Mouse (Mus musculus) liver, embryonic 18 days (tissue): ENCODE data around the gene Nolc1. TPM values are rescaled to one million over a fixed set of nuclear protein-coding genes. Genes with fewer than 3 reads are reported as not detected.

Experiments used
- polyA plus RNA-seq: library from polyadenylated mRNA; depleted of rRNA; stranded (reverse); fragments of >200 nt; gene quantifications from 2 replicates; pipeline ENCODE4 v1.2.3, GENCODE M21; 2012; rRNA removed

The Nolc1 gene
- polyA plus RNA-seq: 28.5 and 30.7 TPM in 2 replicates

DNA sequence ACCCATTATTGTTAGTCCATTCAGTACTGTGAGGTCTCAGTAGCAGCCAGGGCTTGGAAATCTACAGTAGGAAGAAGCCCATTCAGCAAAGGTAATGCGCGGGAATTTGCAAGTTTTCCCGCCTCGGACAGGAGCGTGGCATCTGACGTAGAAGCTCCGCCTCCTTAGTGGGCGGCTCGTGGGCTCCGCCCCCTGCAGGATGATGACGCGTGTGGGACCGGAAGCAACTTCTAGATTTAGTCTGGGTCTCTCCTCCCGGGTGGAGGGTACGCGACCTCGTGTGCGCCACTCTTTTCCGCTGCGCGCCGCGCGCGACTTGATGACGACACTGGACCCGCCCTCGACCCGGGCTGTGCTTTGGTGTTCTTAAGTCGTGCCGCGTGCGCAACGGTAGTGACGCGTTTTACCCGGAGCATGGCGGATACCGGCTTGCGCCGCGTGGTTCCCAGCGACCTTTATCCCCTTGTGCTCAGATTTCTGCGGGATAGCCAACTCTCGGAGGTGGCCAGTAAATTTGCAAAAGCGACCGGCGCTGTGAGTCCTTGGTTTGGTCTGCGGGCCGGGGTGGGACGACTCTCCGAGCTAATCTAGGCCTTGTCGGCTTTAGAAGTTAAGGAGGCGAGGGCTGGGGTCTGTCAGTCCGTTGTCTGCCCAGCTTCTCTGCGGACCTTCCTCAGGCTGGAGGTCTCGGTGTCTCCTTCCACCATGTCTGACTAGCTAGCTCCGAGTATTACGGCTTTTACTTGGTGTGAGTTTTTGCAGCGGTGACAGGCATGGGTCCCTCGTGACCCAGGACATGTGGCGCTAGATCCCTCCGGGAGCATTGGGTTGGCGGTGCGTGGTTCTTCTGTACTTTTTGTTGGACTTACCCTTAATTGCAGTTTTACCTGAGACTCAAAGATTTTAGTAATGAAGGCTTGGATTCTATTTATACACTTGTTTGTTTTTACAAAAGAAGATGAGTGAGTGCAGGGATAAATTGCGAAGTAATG lies at the start of gene Nolc1:
TSS of gene Nolc1 (plus strand) at position 248 of the 992 bp plus-strand sequence.

GRCm38 (mm10) chr19:46044271-46044992 lies 31.2 kb upstream of the Nolc1 start, which contains the start of gene Pprc1:
Gene Pprc1 (plus strand): TSS chr19:46044886.

GRCm38 (mm10) chr19:46044993-46045695 lies 30.5 kb upstream of the Nolc1 start, which contains the start of gene Ldb1:
Gene Ldb1 (minus strand): TSS chr19:46045214.

DNA sequence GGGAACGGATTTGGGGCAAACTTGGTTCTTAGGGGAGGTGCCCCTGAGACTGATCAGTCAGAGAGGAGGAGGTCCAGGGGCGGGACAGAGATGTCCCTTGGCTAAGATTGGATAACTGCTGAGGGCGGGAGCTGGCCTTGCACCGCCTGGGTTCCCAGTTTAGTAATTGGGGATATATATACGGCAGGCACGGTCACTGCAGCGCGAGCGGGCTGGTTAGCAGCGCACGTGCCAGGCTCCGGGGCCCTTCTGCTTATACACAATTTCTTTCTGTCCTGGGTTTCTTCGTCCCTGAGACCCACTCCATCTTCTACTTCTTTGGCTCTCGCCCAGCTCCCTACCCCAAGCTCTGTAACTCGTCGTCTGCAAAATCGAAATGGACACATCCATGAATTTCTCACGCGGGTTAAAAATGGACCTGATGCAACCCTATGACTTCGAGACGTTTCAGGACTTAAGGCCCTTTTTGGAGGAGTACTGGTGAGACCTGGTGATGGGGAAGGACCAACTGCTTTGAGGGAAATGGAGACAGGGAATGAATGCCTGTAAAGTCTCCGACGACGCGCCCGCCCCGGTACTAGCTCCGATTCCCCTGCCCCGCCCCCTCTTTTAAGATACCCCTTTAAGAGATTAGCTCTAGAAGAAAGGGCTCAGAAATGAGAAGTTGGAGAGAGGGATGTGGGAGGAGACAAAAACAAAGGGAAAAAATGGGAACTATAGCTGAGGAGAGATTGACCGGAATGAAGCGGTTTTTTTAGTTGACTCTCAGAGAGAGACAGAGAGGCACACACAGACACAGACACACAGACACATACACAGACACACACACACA lies 56.2 kb downstream of the Nolc1 start, which contains the start of gene Elovl3:
TSS of gene Elovl3 (plus strand) at position 204 of the 832 bp plus-strand sequence.

Other genes starting within 250 kb of the Nolc1 start
- gene Armh3, start 77.4 kb upstream of the Nolc1 start, polyA plus RNA-seq: 2.3 and 2.9 TPM in 2 replicates
- gene Hps6, start 72.4 kb upstream of the Nolc1 start, polyA plus RNA-seq: 1.5 and 1.8 TPM in 2 replicates
- 9.0 and 10.0 TPM in 2 replicates for gene Pprc1, start 31.0 kb upstream of the Nolc1 start, polyA plus RNA-seq
- 81.3 and 103 TPM in 2 replicates for gene Ldb1, start 30.6 kb upstream of the Nolc1 start, polyA plus RNA-seq
- 0.12 and 0.13 TPM in 2 replicates for gene Elovl3, start 56.0 kb downstream of the Nolc1 start, polyA plus RNA-seq
- gene Pitx3, start 72.5 kb downstream of the Nolc1 start, polyA plus RNA-seq: not detected in 2 replicates
- gene Gbf1, start 76.6 kb downstream of the Nolc1 start, polyA plus RNA-seq: 13.5 and 18.2 TPM in 2 replicates
- gene Nfkb2, start 228.5 kb downstream of the Nolc1 start, polyA plus RNA-seq: 4.4 and 4.9 TPM in 2 replicates